Mouse (Mus musculus): ENCODE measurements around the gene Macrod2.

- no peak for TF ChIP-seq CTCF (IDR thresholded peaks at IDR 0.05; ENCODE audit: low read depth)
- TF ChIP-seq EP300 (IDR thresholded peaks at IDR 0.05; ENCODE audit: low read depth) = no peak
Observed at GRCm38 (mm10) chr2:141800909-141801308, 1405.8 kb downstream of the Macrod2 start.
